Mouse (Mus musculus): ENCODE measurements around the gene Tmem52b. TPM values are rescaled to one million over a fixed set of nuclear protein-coding genes. Genes with fewer than 3 reads are reported as not detected.
"Not testable (repeated sequence)": the region's sequence is repeated elsewhere in the genome, so short reads cannot be mapped to it uniquely, and the experiment has no call there.

Tmem52b gene
- not detected in 2 replicates for polyA plus RNA-seq (2014; fragmentation: Nextera tagmentation; extraction: Ambion mirVana)

DNA sequence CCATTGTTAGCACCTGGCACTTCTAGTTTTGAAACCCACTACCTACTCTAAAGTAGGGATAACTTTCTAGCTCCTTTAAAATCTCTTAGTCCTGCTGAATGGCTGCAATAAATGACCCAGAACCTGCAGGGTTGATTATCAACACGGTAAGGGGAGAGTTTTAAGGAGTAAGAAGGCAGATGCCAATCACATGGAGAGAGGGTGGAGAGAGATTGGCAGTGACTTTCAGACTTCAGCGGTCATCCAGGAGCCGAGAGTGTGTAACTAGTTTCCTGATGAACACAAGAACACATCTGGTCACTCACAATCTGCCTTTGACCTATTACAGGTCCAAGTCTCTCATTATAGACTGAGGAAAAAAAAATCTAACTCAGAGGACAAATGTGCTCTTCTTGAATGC is at the start of gene Tmem52b:
Tmem52b (plus strand) TSS at position 189 of the 400 bp plus-strand sequence.
- H3K9me3 ChIP-seq (replicated peaks; ENCODE audit: control insufficient read depth, low read length): no peaks in the 10 kb centered on the region
- H3K36me3 ChIP-seq (ENCODE audit: control insufficient read depth, insufficient read depth, low read length): no peaks in the 10 kb centered on the region
- no peak within 1 kb of the TSS for H3K4me3 ChIP-seq (ENCODE audit: low read depth, low read length)
- no peak within 1 kb of the TSS for H3K27ac ChIP-seq (ENCODE audit: low read depth, low read length)
- no peak for DNase-seq (ENCODE audit: low spot score)
- no peaks in the 10 kb centered on the region for H3K27me3 ChIP-seq (replicated peaks; ENCODE audit: control insufficient read depth, insufficient read depth, low read length)
- WGBS: 78% methylated on average over 3 of the region's 3 CpGs
- no peak within 1 kb of the TSS for H3K9ac ChIP-seq (ENCODE audit: low read length)
- no peak within 1 kb of the TSS for H3K4me2 ChIP-seq (ENCODE audit: low read length)
- H3K4me1 ChIP-seq (ENCODE audit: control insufficient read depth, insufficient read depth, low read length): no peaks in the 10 kb centered on the region
- no peak for ATAC-seq

DNA sequence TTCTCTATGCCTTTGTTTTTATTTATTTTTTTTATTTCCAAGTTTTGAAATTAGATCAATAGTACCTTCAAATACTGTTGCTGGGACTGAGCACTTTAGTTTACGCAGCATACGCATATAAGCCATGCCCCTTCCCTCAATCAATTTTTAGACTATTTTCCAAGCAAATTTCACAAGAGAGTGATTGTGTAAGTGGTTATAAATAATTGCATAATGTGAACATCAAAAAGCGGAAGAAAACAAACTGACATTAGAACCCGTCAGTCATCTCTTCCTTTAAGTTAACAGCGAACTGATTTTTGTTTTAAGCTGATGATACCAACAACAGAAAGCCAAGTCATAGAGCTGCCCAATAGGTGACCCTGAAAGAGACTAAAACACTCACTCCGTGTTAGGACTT is 41.0 kb upstream of the Tmem52b start:
- no peaks in the 10 kb centered on the region for H3K9me3 ChIP-seq (replicated peaks; ENCODE audit: control insufficient read depth, low read length)
- no peaks in the 10 kb centered on the region for H3K27me3 ChIP-seq (replicated peaks; ENCODE audit: control insufficient read depth, insufficient read depth, low read length)
- no peak overlapping the region for H3K27ac ChIP-seq (ENCODE audit: low read depth, low read length)
- no peaks in the 10 kb centered on the region for H3K4me1 ChIP-seq (ENCODE audit: control insufficient read depth, insufficient read depth, low read length)
- WGBS: 92% methylated on average over 6 of the region's 6 CpGs
- DNase-seq (ENCODE audit: low spot score) (no peak), ATAC-seq (no peak)
- no peak overlapping the region for H3K9ac ChIP-seq (ENCODE audit: low read length)
- no peaks in the 10 kb centered on the region for H3K36me3 ChIP-seq (ENCODE audit: control insufficient read depth, insufficient read depth, low read length)
- H3K4me2 ChIP-seq (ENCODE audit: low read length): no peak overlapping the region
- no peak overlapping the region for H3K4me3 ChIP-seq (ENCODE audit: low read depth, low read length)

DNA sequence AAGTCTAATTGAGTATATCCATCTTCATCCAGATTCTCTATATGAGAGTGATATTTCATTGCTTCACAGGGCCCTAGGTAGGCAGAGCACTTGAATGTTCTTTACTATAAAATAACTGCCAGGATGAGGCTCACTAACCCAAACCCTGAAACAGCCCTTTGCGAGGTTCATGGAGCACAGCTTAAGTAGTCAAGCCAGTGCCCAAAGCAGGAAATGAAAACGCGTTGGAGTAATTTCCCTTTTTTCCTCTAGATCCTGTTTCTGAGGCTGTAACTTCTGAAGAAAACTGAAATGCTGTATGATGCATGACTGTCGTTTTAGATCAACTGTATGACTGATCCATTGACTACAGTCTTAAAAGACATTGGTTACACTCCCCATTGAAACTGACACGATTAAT is 39.7 kb upstream of the Tmem52b start:
- Histone ChIP-seq H3K9me3 (replicated peaks; ENCODE audit: control insufficient read depth, low read length) (no peaks in the 10 kb centered on the region), H3K4me3 (ENCODE audit: low read depth, low read length) (no peak overlapping the region), H3K4me1 (ENCODE audit: control insufficient read depth, insufficient read depth, low read length) (no peaks in the 10 kb centered on the region), H3K36me3 (ENCODE audit: control insufficient read depth, insufficient read depth, low read length) (no peaks in the 10 kb centered on the region), H3K9ac (ENCODE audit: low read length) (no peak overlapping the region), H3K27ac (ENCODE audit: low read depth, low read length) (no peak overlapping the region), H3K27me3 (replicated peaks; ENCODE audit: control insufficient read depth, insufficient read depth, low read length) (no peaks in the 10 kb centered on the region), H3K4me2 (ENCODE audit: low read length) (no peak overlapping the region)
- WGBS: 86% methylated on average over 5 of the region's 5 CpGs
- DNase-seq (ENCODE audit: low spot score) (no peak), ATAC-seq (no peak)

DNA sequence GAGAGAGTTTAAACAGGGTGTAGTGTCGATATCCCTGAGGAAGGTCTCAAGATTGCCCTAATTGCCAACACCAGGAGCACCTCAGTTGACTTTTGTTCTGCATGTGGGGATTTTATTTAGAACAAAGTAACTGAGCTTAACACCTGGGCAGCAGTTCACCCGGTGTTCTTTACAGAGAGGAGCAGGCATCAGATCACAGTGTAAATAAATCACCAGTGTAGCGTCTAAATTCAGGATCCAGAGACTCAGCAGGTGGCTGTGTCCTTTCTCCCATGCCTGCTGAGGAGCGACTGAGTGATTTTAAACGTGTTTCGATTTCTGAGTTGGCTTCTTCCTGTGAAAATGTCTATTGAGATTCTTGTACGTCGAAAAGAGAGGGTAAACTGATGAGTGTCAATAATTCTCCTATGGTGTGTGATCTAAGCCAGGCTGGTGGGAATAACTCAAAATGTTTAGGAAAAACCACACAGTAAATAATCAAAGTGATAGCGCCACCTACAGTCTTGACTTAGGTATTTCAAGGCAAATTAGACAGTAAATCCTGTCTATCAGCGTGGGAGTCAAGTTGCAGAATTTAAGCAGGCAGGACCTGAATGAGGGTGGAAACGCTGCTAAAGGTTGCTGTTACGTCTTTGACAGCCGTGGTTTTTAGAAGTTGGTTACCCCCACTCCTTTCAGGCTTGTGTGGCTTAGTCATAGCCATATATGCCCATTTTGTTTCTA is 35.8 kb upstream of the Tmem52b start:
- DNase-seq (ENCODE audit: low spot score) (peak; percentile 38), ATAC-seq (no peak)
- H3K27me3 ChIP-seq (replicated peaks; ENCODE audit: control insufficient read depth, insufficient read depth, low read length): no peaks in the 10 kb centered on the region
- no peak overlapping the region for H3K27ac ChIP-seq (ENCODE audit: low read depth, low read length)
- WGBS: 37% methylated on average over 13 of the region's 13 CpGs
- H3K9me3 ChIP-seq (replicated peaks; ENCODE audit: control insufficient read depth, low read length): no peaks in the 10 kb centered on the region
- no peaks in the 10 kb centered on the region for H3K36me3 ChIP-seq (ENCODE audit: control insufficient read depth, insufficient read depth, low read length)
- no peak overlapping the region for H3K9ac ChIP-seq (ENCODE audit: low read length)
- no peak overlapping the region for H3K4me2 ChIP-seq (ENCODE audit: low read length)
- no peak overlapping the region for H3K4me3 ChIP-seq (ENCODE audit: low read depth, low read length)
- no peaks in the 10 kb centered on the region for H3K4me1 ChIP-seq (ENCODE audit: control insufficient read depth, insufficient read depth, low read length)

DNA sequence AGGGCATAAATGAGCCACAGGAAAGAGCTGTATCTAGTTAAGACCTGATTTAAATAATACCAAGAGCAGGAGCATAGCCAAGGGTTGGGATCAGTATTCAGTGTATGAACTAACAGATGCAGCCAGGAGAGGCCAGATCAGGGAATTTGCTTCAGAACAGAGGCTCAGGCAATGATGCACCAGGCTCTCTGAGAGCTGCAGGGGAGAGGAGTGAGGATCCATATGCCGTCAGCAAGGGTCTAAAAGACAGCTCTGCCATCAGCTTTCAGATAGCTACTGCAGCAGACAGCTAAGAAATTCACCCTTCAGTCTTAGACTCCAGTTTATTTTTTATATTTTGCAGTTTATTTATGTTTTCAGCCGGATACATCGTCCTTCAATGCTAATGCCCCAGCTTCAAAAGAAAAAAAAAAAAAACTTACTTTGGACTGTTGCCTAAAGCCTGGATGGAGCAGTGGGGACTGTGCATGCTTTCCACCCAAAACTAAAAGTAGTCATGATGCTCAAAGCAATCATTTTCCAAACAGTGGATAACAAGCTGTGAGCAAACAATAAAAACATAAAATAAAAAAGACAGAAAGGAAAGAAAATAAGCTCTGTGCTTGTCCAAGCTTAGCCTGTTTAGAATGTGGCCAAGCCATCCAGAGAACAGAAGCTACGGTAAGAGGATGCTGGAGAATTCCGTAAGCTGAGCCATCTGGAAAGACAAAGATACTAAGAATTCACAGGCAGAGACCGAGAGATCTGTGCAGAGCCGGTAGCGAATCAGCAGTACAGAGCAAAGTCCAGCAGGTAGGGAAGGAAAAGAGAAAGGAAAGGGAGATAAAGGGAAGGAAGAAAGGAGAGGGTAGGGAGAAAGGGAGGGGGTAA is 32.0 kb upstream of the Tmem52b start:
- WGBS: 48% methylated on average over 8 of the region's 8 CpGs
- DNase-seq (ENCODE audit: low spot score): peak; percentile 86
- Histone ChIP-seq H3K9ac (ENCODE audit: low read length) (peak overlapping the region; percentile 8; the same call in 1 of the 2 replicates), H3K4me3 (ENCODE audit: low read depth, low read length) (no peak overlapping the region), H3K27ac (ENCODE audit: low read depth, low read length) (peak overlapping the region; percentile 70), H3K27me3 (replicated peaks; ENCODE audit: control insufficient read depth, insufficient read depth, low read length) (no peaks in the 10 kb centered on the region), H3K36me3 (ENCODE audit: control insufficient read depth, insufficient read depth, low read length) (no peaks in the 10 kb centered on the region), H3K9me3 (replicated peaks; ENCODE audit: control insufficient read depth, low read length) (no peaks in the 10 kb centered on the region), H3K4me1 (ENCODE audit: control insufficient read depth, insufficient read depth, low read length) (no peaks in the 10 kb centered on the region), H3K4me2 (ENCODE audit: low read length) (peak overlapping the region; percentile 23)
- ATAC-seq: peak; percentile 93

- no peaks in the 10 kb centered on the region for H3K4me1 ChIP-seq (ENCODE audit: control insufficient read depth, insufficient read depth, low read length)
- DNase-seq (ENCODE audit: low spot score) (no peak), ATAC-seq (no peak)
- no peak overlapping the region for H3K4me3 ChIP-seq (ENCODE audit: low read depth, low read length)
- no peaks in the 10 kb centered on the region for H3K36me3 ChIP-seq (ENCODE audit: control insufficient read depth, insufficient read depth, low read length)
- H3K9me3 ChIP-seq (replicated peaks; ENCODE audit: control insufficient read depth, low read length): no peaks in the 10 kb centered on the region
- no peak overlapping the region for H3K4me2 ChIP-seq (ENCODE audit: low read length)
- WGBS: 81% methylated on average over 4 of the region's 4 CpGs
- no peaks in the 10 kb centered on the region for H3K27me3 ChIP-seq (replicated peaks; ENCODE audit: control insufficient read depth, insufficient read depth, low read length)
- no peak overlapping the region for H3K9ac ChIP-seq (ENCODE audit: low read length)
- H3K27ac ChIP-seq (ENCODE audit: low read depth, low read length): no peak overlapping the region
Measured at GRCm38 (mm10) chr6:129494924-129495323, 17.4 kb upstream of the Tmem52b start.

GRCm38 (mm10) chr6:129497345-129498218 is 14.8 kb upstream of the Tmem52b start:
- Histone ChIP-seq H3K27ac (ENCODE audit: low read depth, low read length) (no peak overlapping the region), H3K9me3 (replicated peaks; ENCODE audit: control insufficient read depth, low read length) (no peaks in the 10 kb centered on the region), H3K4me3 (ENCODE audit: low read depth, low read length) (no peak overlapping the region), H3K4me2 (ENCODE audit: low read length) (no peak overlapping the region), H3K4me1 (ENCODE audit: control insufficient read depth, insufficient read depth, low read length) (no peaks in the 10 kb centered on the region), H3K36me3 (ENCODE audit: control insufficient read depth, insufficient read depth, low read length) (no peaks in the 10 kb centered on the region), H3K9ac (ENCODE audit: low read length) (no peak overlapping the region), H3K27me3 (replicated peaks; ENCODE audit: control insufficient read depth, insufficient read depth, low read length) (no peaks in the 10 kb centered on the region)
- no peak for DNase-seq (ENCODE audit: low spot score)
- 93% methylated on average over 3 of the region's 3 CpGs for WGBS
- no peak for ATAC-seq

DNA sequence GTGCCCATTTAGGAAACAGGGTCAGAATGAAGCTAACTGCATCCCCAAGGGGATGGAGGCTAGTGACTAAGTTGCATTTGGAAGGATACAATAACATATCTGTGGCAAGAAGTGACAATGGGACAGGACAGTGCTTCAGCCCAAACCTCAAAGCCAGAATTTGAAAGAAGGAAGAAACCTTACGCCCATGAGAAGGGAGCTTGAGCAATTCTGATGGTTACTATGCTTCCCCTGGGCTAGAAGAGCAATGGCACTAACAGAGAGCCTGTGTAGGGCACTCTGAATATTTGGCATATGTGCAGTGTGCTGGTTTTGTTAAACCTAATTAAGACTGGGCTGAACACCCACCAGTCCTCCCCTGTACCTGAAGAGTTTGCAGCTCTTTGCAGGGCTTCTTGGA is 12.8 kb upstream of the Tmem52b start:
- ATAC-seq; H3K4me1 ChIP-seq (ENCODE audit: control insufficient read depth, insufficient read depth, low read length); H3K4me3 ChIP-seq (ENCODE audit: low read depth, low read length); H3K36me3 ChIP-seq (ENCODE audit: control insufficient read depth, insufficient read depth, low read length); H3K9ac ChIP-seq (ENCODE audit: low read length); DNase-seq (ENCODE audit: low spot score); H3K27me3 ChIP-seq (replicated peaks; ENCODE audit: control insufficient read depth, insufficient read depth, low read length); H3K27ac ChIP-seq (ENCODE audit: low read depth, low read length); H3K4me2 ChIP-seq (ENCODE audit: low read length); H3K9me3 ChIP-seq (replicated peaks; ENCODE audit: control insufficient read depth, low read length): not testable (repeated sequence)
- WGBS: 94% methylated on average over 1 of the region's 1 CpGs

Measured in forebrain, embryonic 14.5 days (tissue).